Mouse (Mus musculus) frontal cortex, postnatal 10 days (tissue): ENCODE measurements at regions not wholly inside any gene's neighbourhood (a gene's known extent, or its start where the extent isn't known, plus 50 kb on each side); places are given as distances from the start of the nearest gene placed in this dataset.
A peak's percentile ranks its signal among the peaks of the same experiment; 100 is the strongest.
"Not testable (repeated sequence)": the region's sequence is repeated elsewhere in the genome, so short reads cannot be mapped to it uniquely, and the experiment has no call there.

Experiments
- DNase-seq, 2 experiments: peaks; one replicate each; pipeline ENCODE4 v3.0.0; 2022; ENCODE audit warnings: low spot score in 2 of 2, mixed read lengths in 1 of 2

DNA sequence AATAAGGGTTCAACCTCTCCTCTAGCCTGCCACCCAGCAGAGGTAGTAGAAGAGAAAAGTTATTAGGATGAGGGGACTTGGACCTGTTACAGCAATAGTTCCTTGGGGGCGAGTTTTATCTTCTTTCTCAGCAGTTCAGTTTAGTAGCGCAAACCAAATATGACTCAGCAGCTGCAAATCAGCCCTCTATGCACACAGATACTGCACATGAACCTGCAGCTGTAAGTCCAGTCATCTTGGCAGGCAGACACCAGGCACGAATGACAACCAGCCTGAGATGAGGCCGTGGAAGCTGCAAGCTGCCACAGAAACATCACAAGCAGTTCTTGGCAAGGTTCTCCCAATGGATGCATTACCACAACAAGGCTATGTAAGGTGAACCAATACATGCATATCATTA is 327.0 kb upstream of the Akr1e1 start:
- no peak for DNase-seq

DNA sequence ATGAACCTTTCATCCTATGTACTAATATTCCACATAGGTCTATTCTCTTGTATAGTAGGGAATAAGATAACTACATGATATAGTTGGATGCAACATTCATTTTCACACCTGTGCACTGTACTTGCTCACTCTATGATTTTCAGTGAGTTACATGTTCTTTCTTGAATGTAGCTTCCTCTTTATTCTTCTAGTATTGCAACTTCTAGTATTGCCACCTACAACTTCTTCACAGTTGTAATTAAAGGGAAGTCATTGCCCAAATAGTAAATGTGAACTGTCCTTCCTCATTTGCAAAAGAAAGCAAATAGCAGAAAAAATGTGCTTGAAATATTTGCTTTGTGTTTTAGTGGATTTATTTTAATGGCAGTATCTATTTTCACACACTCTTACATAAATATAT is 330.9 kb upstream of the Akr1e1 start:
- DNase-seq: no peak

DNA sequence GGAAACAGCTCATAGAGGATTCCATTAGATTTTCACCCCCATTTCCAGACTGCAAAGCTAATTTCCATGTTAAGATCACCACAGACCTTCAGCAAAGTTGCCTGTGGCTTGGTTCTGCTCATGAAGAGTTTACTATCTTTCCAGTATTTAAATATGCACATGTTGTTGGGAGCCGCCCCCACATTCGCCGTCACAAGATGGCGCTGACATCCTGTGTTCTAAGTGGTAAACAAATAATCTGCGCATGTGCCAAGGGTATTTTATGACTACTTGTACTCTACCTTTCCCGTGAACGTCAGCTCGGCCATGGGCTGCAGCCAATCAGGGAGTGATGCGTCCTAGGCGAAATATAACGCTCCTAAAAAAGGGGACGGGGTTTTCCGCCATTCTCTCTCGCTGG is 333.5 kb upstream of the Akr1e1 start:
- DNase-seq: peak; percentile 15 to 28

DNA sequence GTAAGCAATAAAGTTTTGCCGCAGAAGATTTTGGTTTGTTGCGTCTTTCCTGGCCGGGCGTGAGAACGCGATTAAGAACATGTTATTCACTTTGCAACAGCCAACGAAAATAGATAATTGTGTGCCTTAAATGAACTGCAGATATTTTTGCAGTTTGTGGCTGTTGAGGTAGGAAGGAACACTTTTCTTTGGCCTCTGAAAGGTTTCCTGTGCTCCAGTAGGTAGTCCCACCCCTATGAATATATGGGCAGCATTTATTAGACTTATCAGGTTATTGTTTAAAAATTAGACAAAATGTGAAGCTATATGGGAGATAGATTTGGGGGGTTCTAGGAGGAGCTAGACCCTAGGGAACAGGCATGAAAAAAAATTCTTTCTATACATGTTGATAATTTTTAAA is 334.1 kb upstream of the Akr1e1 start:
- DNase-seq: no peak

DNA sequence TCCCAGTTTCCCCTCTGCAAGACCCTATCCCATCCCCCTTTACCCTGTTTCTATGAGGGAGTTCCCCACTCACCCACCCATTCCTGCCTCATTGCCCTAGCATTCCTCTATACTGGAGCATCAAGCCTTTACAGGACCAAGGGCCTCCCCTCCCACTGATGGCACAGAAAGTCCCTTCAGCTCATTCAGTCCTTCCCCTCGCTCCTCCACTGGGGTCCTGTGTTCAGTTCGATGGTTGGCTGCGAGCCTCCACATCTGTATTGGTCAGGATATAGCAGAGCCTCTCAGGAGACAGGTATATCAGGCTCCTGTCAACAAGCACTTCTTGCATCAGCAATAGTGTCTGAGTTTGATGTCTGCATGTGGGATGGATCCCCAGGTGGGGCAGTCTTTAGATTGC is 346.4 kb upstream of the Akr1e1 start:
- DNase-seq: no peak

- DNase-seq: no peak
Observed at GRCm38 (mm10) chr13:4964824-4965223, 355.9 kb upstream of the Akr1e1 start.

DNA sequence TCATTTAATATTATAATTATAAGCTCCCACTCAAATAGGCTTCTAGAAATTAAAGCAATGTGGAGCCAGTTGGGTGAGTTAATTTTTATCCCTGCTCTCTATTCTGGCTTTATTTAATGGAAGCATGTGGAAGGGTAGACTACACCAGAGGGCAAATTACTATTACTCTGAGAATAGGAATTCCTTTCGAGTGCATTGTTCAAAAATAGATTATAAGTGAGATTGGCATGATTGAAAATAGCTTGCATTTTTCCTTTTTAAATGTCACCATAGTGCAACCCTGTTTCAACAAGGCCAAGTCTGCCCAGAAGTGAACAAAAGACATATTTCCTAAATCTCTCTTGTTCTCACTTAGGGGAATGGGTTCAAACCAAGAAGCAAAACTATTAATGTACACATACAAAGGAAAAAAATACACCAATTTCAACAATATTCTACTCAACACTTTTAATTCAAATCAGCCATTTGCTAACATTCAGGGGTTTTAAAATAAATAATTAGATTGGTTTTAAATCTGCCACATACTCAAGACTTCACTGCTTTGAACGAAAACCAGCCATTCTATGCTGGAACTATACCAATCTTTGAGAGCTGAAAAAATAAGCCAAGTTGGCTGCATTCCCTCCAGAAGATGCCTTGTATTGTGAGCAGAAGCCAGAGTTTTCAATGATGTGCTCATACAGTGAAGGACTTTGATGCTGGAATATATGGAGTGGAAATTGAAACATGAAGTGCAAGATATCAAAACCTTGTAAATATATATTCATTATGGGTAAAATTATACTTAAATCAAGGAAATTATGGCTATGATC is 361.3 kb upstream of the Akr1e1 start:
- DNase-seq: no peak

DNA sequence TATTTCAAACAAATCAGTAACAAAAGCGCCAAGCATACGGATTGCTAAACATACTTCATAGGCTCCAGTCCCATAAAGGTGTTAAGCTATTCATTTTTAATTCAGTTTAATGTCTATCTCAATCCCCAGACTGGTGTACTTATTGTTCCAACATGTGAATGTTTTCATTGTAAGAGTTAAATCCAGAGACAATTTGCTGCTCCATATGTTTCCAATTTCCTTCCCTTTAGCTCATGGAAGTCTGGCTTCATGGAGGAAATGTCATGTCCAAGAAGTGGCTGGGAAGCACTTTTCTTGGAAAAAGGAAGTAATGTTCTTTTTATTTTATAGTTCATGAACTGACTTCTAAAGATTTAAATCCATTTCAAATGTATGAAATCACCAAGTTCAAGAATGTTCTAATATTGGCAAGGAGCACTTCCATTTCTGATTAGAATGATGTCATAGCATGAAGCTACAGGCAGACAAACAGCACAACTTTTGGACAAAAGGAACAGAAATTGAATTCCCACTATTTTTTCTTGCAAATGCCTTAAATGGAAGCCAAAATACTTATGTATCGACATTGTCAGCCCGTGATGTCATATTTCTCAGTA is 362.6 kb upstream of the Akr1e1 start:
- DNase-seq: no peak

DNA sequence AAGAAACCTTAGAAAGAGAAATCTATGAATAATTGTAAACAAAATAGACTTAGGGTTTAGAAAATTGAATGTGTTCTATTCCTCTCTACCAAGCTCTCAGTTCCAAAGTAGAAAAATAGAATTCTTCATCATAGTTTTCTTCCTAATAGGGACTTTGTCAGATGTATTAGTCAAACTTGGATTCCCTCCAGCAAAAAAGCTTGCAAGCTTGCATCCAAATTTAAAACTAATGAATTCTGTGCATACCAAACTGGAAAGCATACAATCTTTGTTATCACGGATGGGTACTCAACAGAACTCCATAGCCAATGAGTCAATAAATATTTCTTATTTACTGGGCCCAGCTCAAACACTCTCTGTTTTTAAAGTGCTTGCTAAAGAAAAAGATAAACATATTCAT is 383.9 kb upstream of the Akr1e1 start:
- DNase-seq: no peak

DNA sequence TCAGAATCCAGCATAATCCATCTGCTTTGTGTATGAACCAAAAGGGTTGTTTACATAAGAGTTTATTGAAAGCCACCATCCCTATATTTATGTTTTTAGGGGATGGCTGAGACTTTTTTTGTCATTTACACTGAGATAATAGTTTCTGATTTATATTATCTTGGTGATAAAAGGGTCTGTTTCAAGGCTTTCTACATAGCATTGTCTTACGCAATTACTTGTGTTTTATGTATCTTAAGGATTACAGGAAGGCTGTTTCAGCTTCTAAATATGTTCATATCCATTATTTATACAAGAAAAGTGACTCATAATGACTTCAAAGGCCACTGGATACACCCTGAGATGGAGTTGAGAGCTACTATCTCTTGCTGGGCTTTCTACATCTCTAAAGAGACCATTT is 399.3 kb upstream of the Akr1e1 start:
- DNase-seq: no peak

DNA sequence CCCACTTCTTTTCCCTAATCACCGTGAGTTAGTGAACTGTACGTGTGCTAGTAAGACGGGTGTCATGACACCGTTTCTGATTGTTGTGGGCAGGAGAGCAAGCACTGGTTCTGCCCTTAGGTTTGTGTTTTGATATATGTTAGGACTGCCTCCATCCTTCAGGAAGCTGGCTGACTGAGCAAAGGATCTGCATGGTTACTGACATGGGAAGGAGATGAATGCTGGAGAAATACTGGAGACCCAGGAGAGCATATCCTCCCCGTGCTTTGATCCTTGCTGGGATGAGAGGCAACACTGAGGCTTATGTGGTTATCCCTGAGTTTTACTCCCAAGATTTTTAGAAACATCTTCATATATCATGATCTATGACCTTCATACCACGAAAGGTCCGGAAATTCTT is 413.5 kb upstream of the Akr1e1 start:
- no peak for DNase-seq

GRCm38 (mm10) chr13:5059859-5060258 is 450.9 kb upstream of the Akr1e1 start:
- no peak for DNase-seq

GRCm38 (mm10) chr13:5060462-5060861 is 451.5 kb upstream of the Akr1e1 start:
- no peak for DNase-seq

DNA sequence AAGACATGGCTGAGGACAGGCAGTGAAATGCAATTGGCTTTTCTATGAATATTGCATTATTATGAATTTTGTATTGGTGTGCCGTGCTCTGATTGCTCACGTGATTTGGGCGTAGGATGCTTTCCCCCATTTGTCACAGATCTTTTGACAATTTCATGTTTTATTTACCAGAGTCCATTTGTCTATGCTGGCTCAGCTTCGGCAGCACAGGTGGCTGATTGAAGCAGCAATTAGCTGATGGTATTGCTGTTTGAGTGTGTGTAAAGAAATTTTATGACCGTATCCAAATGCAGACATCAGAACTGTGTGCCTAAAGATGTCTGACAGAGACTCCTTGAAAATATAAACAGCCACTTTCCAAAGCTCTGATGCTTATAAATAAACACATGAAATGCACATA is 498.5 kb upstream of the Akr1e1 start:
- DNase-seq: no peak

- no peak for DNase-seq
Observed at GRCm38 (mm10) chr13:5154911-5155310, 545.9 kb upstream of the Akr1e1 start.

GRCm38 (mm10) chr13:5159765-5160684 is 551.1 kb upstream of the Akr1e1 start:
- DNase-seq: no peak

DNA sequence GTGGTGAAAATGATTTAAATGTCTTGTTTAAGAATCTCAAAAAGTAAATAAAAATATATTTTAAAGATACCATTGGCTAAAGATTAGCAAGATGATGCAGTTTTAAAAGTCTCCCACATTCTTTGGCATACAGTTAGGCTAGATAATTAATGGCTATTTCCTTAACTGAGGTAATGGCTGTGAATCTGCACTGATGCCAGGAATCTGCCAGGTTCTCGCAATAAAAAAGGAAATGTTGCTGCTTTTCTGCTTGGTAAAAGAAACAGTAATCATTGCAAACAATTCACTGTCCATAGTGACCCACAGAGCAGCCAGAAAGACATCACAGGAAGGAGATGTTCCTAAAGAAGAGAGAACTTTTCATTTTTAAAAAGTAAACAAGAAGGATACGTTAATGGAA is 557.7 kb upstream of the Akr1e1 start:
- DNase-seq: no peak

GRCm38 (mm10) chr13:5178996-5179395 is 570.0 kb upstream of the Akr1e1 start:
- DNase-seq: no peak

DNA sequence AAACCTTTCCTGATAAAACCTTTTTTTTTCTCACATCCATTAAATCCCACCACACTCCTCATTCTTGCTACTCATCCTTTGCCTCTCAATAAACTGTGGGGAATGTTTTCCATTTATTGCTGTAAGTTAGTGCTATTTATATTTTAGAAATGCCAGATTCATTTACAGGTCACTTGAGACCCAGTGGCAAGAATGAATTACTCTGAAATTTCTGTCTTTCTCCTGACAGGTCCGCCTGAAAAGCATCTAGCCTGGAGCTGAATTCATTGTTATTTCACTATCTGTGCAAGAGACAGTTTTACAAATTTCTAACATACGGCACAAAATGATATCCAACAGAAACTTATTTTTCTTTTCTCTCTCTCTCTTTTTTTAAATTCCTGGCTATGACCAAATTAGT is 570.6 kb upstream of the Akr1e1 start:
- DNase-seq: no peak

GRCm38 (mm10) chr13:5185237-5185800 is 576.3 kb upstream of the Akr1e1 start:
- DNase-seq: not testable (repeated sequence)

- DNase-seq: no peak
Observed at GRCm38 (mm10) chr13:5202736-5203135, 593.8 kb upstream of the Akr1e1 start.

DNA sequence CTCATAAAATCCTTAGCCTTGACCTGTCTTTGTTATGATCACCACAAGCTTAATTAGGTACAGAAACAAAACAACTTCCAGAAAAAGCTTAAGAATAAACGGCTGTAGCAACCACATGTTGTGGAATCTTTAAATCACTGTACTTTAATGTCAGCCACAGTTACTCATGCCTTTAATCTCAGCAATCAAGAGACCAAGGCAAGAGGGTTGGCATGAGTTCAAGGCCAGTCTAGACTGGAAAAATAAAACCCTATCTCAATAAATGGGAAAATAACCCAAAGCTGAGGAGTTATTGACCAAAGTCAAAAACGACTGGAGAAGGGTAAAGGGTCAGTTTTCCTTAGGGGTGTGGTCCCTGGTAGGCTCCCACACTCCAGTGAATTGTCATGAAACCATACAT is 595.2 kb upstream of the Akr1e1 start:
- DNase-seq: no peak
